Mouse (Mus musculus): Measurements from ENCODE around the gene Slc30a5. TPM values are rescaled to one million over a fixed set of nuclear protein-coding genes. Genes with fewer than 3 reads are reported as not detected.

Slc30a5 gene
- polyA plus RNA-seq, 1 experiment: 58.8 TPM

DNA sequence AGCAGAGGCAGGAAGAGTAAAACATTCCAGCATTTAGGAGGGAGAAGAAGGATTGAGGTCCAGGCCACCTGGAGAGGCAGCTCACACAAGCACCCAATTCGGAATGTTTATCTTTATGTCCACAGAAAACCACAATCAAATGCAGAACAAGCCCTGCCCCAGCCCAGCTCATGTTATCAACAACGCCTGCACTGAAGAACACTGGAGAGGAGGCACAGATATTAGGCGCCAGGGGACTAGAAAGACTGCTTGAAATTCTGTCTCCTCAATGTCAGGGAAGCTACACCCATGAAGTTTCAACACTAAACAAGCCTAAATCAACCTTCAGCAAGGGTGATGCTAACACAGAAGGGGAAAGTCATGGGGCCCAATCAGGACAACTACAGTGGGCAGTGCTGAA lies 55.7 kb downstream of the Slc30a5 start:
- no peak overlapping the region for H3K4me3 ChIP-seq (ENCODE audit: insufficient read depth, low read length)
- no peak for TF ChIP-seq POLR2A (IDR thresholded peaks at IDR 0.05; ENCODE audit: low read depth, low read length)
- no peak for TF ChIP-seq CTCF (IDR thresholded peaks at IDR 0.05; ENCODE audit: borderline replicate concordance, insufficient read depth, low read length)

DNA sequence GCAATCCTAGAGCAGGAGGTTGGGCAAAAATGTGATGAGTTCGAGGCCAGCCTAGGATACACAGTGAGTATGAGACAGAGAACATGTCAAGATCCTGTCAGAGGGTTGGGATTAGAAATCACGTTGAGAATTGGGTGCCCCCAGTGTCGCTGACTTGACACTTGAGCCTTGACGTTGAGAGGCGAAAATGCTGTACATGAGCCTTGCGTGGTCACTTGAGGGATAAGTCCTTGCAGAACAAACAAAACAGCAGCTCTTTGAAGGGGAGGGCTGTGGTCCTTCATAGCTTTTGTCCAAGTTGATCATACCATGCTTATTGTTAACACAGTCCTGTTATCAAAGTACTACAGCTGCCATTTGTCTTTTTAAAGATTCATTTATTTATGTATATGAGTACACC lies 56.5 kb downstream of the Slc30a5 start:
- no peak for TF ChIP-seq POLR2A (IDR thresholded peaks at IDR 0.05; ENCODE audit: low read depth, low read length)
- no peak for TF ChIP-seq CTCF (IDR thresholded peaks at IDR 0.05; ENCODE audit: borderline replicate concordance, insufficient read depth, low read length)
- no peak overlapping the region for H3K4me3 ChIP-seq (ENCODE audit: insufficient read depth, low read length)
- no peak overlapping the region for H3K27ac ChIP-seq (ENCODE audit: insufficient read depth, low read length)
- no peaks in the 10 kb centered on the region for H3K4me1 ChIP-seq (ENCODE audit: control insufficient read depth, insufficient read depth, low read length)

More for the DNA sequence above, 55.7 kb downstream of the Slc30a5 start:
- no peak overlapping the region for H3K27ac ChIP-seq (ENCODE audit: insufficient read depth, low read length)
- H3K4me1 ChIP-seq (ENCODE audit: control insufficient read depth, insufficient read depth, low read length): no peaks in the 10 kb centered on the region

DNA sequence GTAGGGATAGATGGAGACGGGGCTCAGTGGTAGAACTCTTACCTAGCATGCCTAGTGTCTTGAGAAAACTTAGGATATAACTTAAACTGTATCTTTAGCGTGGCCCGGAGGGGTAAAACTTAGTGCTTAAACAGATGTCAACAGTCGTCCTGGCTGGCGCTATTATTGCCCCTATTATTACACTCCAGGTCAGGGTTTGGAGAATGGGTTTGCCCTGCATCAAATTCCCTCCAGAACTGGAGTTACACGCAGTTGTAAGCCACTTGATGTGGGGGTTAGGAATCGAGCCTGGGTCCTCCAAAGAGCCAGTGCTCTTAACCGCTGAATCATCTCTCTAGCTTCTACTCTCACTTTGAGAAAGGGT lies 57.2 kb downstream of the Slc30a5 start:
- TF ChIP-seq POLR2A (IDR thresholded peaks at IDR 0.05; ENCODE audit: low read depth, low read length) (no peak; the same call in 1 of the 2 replicates), CTCF (IDR thresholded peaks at IDR 0.05; ENCODE audit: borderline replicate concordance, insufficient read depth, low read length) (no peak)
- Histone ChIP-seq H3K27ac (ENCODE audit: insufficient read depth, low read length) (no peak overlapping the region), H3K4me3 (ENCODE audit: insufficient read depth, low read length) (peak overlapping the region; percentile 79), H3K4me1 (ENCODE audit: control insufficient read depth, insufficient read depth, low read length) (no peaks in the 10 kb centered on the region)

DNA sequence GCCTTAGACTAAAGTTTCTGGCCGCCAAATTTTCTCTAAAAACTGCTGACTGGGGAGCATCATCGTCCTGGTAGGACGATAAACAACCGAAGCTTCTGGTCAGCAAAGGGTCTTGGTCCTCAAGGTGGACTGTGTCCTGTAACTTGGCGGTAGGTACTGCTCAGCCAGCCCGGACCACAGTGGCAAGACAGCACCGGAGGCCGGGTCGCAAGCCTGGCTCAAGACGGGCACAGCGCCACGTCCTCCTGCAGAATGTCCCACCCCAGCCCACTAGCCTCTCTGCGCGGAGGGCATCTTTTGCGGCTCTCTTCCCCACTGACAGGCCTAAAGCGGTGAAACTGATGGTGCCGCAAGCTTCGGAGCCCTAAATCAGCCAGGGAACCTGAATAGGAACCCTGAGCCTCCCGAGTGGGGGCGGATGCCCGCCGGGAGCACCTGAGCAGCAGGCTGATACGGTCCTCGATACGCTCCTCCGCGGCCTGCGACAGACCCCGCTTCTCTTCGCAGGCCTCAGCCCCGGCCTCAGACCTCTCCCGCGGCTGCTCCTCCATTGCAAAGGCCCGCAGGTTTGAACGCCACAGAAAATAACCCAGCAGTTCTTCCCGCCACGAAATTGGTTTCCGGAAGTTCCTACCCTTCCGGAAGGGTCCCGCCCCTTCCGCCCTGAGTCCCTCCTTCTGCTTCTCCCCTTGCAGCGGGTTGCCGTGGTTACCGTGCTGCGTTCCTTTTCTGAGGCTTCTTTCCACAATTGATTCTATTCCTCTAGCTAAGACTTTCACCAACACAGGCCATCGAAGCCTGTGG lies 57.8 kb downstream of the Slc30a5 start, which contains the start of gene Cenph:
Cenph (minus strand) TSS at position 648 of the 804 bp plus-strand sequence.
- no peak within 1 kb of the TSS for H3K27ac ChIP-seq (ENCODE audit: insufficient read depth, low read length)
- peak within 1 kb of the TSS; percentile 79 for H3K4me3 ChIP-seq (ENCODE audit: insufficient read depth, low read length)
- no peaks in the 10 kb centered on the region for H3K4me1 ChIP-seq (ENCODE audit: control insufficient read depth, insufficient read depth, low read length)
- no peak for TF ChIP-seq CTCF (IDR thresholded peaks at IDR 0.05; ENCODE audit: borderline replicate concordance, insufficient read depth, low read length)
- TF ChIP-seq POLR2A (IDR thresholded peaks at IDR 0.05; ENCODE audit: low read depth, low read length): peak; percentile 40; the same call in 1 of the 2 replicates

DNA sequence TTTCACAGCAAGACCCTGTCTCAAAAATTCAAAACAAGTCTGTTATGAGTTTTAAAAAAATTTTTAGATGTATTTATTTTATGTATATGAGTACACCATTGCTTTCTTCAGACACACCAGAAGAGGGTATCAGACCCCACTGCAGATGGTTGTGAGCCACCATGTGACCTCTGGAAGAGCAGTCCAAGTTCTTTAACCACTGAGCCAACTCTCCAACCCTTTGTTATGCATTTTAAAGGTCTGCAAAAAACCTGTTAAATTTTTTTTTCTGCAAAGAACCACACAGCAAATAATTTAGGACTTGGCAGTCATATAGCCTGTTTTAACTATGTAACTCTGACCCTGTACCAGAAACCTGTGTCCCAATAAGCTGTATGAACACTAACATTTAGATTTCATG lies 58.5 kb downstream of the Slc30a5 start:
- no peaks in the 10 kb centered on the region for H3K4me1 ChIP-seq (ENCODE audit: control insufficient read depth, insufficient read depth, low read length)
- TF ChIP-seq POLR2A (IDR thresholded peaks at IDR 0.05; ENCODE audit: low read depth, low read length) (no peak), CTCF (IDR thresholded peaks at IDR 0.05; ENCODE audit: borderline replicate concordance, insufficient read depth, low read length) (no peak)
- H3K4me3 ChIP-seq (ENCODE audit: insufficient read depth, low read length): peak overlapping the region; percentile 79
- no peak overlapping the region for H3K27ac ChIP-seq (ENCODE audit: insufficient read depth, low read length)

DNA sequence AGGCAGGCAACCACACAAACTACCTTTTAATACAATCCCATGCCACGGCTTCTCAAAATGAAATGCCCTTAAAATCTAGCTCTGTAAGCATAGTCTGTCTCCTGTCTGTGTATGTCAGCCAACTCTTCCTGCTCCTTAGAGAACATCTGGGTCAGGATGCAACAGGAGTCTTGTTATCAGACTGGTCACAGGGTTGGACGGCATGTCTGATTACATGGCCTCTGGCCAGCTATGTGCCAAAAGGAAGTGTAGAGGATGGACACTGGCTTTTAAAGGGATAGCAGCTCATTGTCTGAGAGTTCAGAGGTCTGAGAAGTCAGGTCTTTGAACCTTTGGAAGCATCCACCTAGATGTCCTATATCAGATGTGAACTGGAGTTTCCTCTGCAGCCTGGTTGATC lies 77.9 kb downstream of the Slc30a5 start:
- Histone ChIP-seq H3K4me3 (ENCODE audit: insufficient read depth, low read length) (no peak overlapping the region), H3K27ac (ENCODE audit: insufficient read depth, low read length) (no peak overlapping the region), H3K4me1 (ENCODE audit: control insufficient read depth, insufficient read depth, low read length) (no peaks in the 10 kb centered on the region)
- TF ChIP-seq POLR2A (IDR thresholded peaks at IDR 0.05; ENCODE audit: low read depth, low read length) (no peak), CTCF (IDR thresholded peaks at IDR 0.05; ENCODE audit: borderline replicate concordance, insufficient read depth, low read length) (no peak)

DNA sequence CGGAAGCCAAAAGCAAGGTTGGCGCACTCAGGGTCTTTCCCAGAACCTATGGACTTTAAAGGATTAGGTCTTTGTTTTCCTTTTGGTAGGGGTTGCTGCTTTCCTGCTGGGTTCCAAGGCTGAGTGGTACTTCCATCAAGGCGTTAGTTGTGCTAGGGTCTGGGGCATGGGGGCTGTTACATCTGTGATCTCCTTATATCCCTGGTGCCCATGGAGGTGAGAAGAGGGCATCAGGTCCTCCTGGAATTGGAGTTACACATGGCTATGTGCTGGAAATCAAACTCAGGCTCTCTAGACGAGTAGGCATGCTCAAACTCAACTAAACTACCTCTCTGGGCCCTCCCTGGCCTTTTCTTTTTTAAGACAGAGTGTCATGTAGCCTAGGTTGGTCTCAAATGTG lies 79.0 kb downstream of the Slc30a5 start:
- no peak for TF ChIP-seq CTCF (IDR thresholded peaks at IDR 0.05; ENCODE audit: borderline replicate concordance, insufficient read depth, low read length)
- TF ChIP-seq POLR2A (IDR thresholded peaks at IDR 0.05; ENCODE audit: low read depth, low read length): no peak

DNA sequence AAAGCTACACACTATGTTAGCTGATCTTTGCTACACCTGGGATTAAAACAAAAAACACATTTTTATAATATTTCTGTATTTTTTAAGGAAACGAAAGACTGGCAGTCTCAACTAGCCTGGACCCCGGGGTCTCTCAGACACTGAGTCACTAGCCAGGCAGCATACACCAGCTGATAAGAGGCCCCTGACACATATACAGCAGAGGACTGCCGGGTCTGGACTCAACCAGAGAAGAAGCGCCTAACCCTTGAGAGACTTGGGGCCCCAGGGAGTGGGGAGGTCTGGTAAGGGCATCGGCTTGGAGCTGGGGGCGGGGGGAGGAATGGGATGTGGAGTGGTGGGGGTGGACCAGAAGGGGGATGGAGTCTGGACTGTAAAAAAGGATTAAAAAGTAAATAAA lies 80.2 kb downstream of the Slc30a5 start:
- TF ChIP-seq POLR2A (IDR thresholded peaks at IDR 0.05; ENCODE audit: low read depth, low read length) (no peak), CTCF (IDR thresholded peaks at IDR 0.05; ENCODE audit: borderline replicate concordance, insufficient read depth, low read length) (no peak)
- H3K4me3 ChIP-seq (ENCODE audit: insufficient read depth, low read length): no peak overlapping the region
- H3K27ac ChIP-seq (ENCODE audit: insufficient read depth, low read length): no peak overlapping the region
- no peaks in the 10 kb centered on the region for H3K4me1 ChIP-seq (ENCODE audit: control insufficient read depth, insufficient read depth, low read length)

More for the DNA sequence above, 79.0 kb downstream of the Slc30a5 start:
- H3K4me3 ChIP-seq (ENCODE audit: insufficient read depth, low read length): no peak overlapping the region
- no peaks in the 10 kb centered on the region for H3K4me1 ChIP-seq (ENCODE audit: control insufficient read depth, insufficient read depth, low read length)
- no peak overlapping the region for H3K27ac ChIP-seq (ENCODE audit: insufficient read depth, low read length)

Other genes with a start within 250 kb of the Slc30a5 start
- gene Marveld2, start 216.5 kb downstream of the Slc30a5 start, polyA plus RNA-seq (2011; ENCODE audit: insufficient read length, low read depth, missing spikeins): 0.17 TPM in 1 of 2 replicates, not detected in the other
- gene Ak6, start 182.4 kb downstream of the Slc30a5 start, polyA plus RNA-seq (2011; ENCODE audit: insufficient read length, low read depth, missing spikeins): 209 and 222 TPM in 2 replicates
- gene Rad17, start 182.4 kb downstream of the Slc30a5 start, polyA plus RNA-seq (2011; ENCODE audit: insufficient read length, low read depth, missing spikeins): 21.9 and 22.0 TPM in 2 replicates
- 3.9 and 6.2 TPM in 2 replicates for gene Taf9, start 181.8 kb downstream of the Slc30a5 start, polyA plus RNA-seq (2011; ENCODE audit: insufficient read length, low read depth, missing spikeins)
- gene Ccdc125, start 163.7 kb downstream of the Slc30a5 start, polyA plus RNA-seq (2011; ENCODE audit: insufficient read length, low read depth, missing spikeins): 1.4 and 2.3 TPM in 2 replicates
- 81.4 and 82.4 TPM in 2 replicates for gene Cdk7, start 102.5 kb downstream of the Slc30a5 start, polyA plus RNA-seq (2011; ENCODE audit: insufficient read length, low read depth, missing spikeins)
- gene Mrps36, start 88.8 kb downstream of the Slc30a5 start, polyA plus RNA-seq (2011; ENCODE audit: insufficient read length, low read depth, missing spikeins): 62.8 and 64.2 TPM in 2 replicates
- 17.4 and 20.9 TPM in 2 replicates for gene Cenph, start 57.5 kb downstream of the Slc30a5 start, polyA plus RNA-seq (2011; ENCODE audit: insufficient read length, low read depth, missing spikeins)
- gene Ccnb1, start 46.9 kb downstream of the Slc30a5 start, polyA plus RNA-seq (2011; ENCODE audit: insufficient read length, low read depth, missing spikeins): 84.2 and 103 TPM in 2 replicates